Mouse (Mus musculus) stomach, postnatal 0 days (tissue): ENCODE results near the gene Spire2.

Experiments
- CTCF ChIP-seq: IDR thresholded peaks from 2 replicates; pipeline ENCODE4 v1.5.1; 2016; ENCODE audit warnings: antibody characterized with exemption, low read depth, mild to moderate bottlenecking, moderate library complexity
- EP300 ChIP-seq: optimal IDR thresholded peaks from 2 replicates; pipeline ENCODE3; 2016; ENCODE audit warnings: antibody characterized with exemption

DNA sequence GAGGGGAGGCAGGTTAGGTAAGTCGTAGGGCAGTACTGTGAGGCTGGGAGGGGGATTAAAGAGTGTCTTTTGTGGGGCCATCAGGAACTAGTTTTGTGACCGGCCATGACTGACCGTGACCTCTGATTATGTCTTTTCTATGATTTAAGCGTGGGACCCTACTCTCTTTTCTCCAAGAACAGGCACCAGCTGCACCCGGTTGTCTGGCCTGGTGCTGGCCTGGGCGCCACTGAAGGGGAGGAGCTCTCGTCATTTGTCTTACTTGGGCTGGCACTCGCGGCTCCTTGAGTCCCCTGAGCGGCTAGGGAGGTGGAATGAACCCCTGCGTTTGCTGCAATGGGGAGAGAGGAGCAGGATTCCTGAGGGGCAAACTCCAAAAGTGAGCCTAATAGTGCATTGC, 20.7 kb downstream of the Spire2 start:
- TF ChIP-seq CTCF (no peak), EP300 (no peak)
